Mouse (Mus musculus): ENCODE measurements around the gene Fanca.

Fanca gene

GRCm38 (mm10) chr8:123318467-123318911 is at the start of gene Fanca:
Gene Fanca, minus strand, starts transcription at chr8:123318576.
- peak; percentile 87 for DNase-seq (ENCODE audit: low spot score)

- DNase-seq (ENCODE audit: low spot score), result peak; percentile 74
These were observed 42.8 kb upstream of the Fanca start for GRCm38 (mm10) chr8:123361082-123361739.

- DNase-seq (ENCODE audit: low spot score), result no peak
These were observed 34.8 kb upstream of the Fanca start for GRCm38 (mm10) chr8:123353216-123353615.

GRCm38 (mm10) chr8:123352786-123353185 is 34.4 kb upstream of the Fanca start:
- DNase-seq (ENCODE audit: low spot score), result peak; percentile 56

- DNase-seq (ENCODE audit: low spot score), result no peak
These were observed 33.7 kb upstream of the Fanca start for GRCm38 (mm10) chr8:123352118-123352517.

GRCm38 (mm10) chr8:123349073-123349472 is 30.7 kb upstream of the Fanca start:
- DNase-seq (ENCODE audit: low spot score), result no peak

GRCm38 (mm10) chr8:123348237-123348843 is 30.0 kb upstream of the Fanca start:
- no peak for DNase-seq (ENCODE audit: low spot score)

- no peak for DNase-seq (ENCODE audit: low spot score)
These were observed 28.9 kb upstream of the Fanca start for GRCm38 (mm10) chr8:123347293-123347692.

- no peak for DNase-seq (ENCODE audit: low spot score)
These were observed 27.5 kb upstream of the Fanca start for GRCm38 (mm10) chr8:123345856-123346255.

GRCm38 (mm10) chr8:123345135-123345534 is 26.8 kb upstream of the Fanca start:
- no peak for DNase-seq (ENCODE audit: low spot score)

- no peak for DNase-seq (ENCODE audit: low spot score)
These were observed 25.0 kb upstream of the Fanca start for GRCm38 (mm10) chr8:123343422-123343821.

- no peak for DNase-seq (ENCODE audit: low spot score)
These were observed 24.5 kb upstream of the Fanca start for GRCm38 (mm10) chr8:123342911-123343310.

- DNase-seq (ENCODE audit: low spot score), result no peak
These were observed 23.9 kb upstream of the Fanca start for GRCm38 (mm10) chr8:123342253-123342652.

- no peak for DNase-seq (ENCODE audit: low spot score)
These were observed 23.0 kb upstream of the Fanca start for GRCm38 (mm10) chr8:123341040-123342015.

- no peak for DNase-seq (ENCODE audit: low spot score)
These were observed 21.7 kb upstream of the Fanca start for GRCm38 (mm10) chr8:123340071-123340470.

- DNase-seq (ENCODE audit: low spot score), result no peak
These were observed 19.1 kb upstream of the Fanca start for GRCm38 (mm10) chr8:123337475-123337874.

- DNase-seq (ENCODE audit: low spot score), result no peak
These were observed 16.1 kb upstream of the Fanca start for GRCm38 (mm10) chr8:123334467-123334866.

GRCm38 (mm10) chr8:123333864-123334263 is 15.5 kb upstream of the Fanca start:
- DNase-seq (ENCODE audit: low spot score), result no peak

GRCm38 (mm10) chr8:123333091-123333587 is 14.8 kb upstream of the Fanca start:
- DNase-seq (ENCODE audit: low spot score), result no peak

- peak; percentile 69 for DNase-seq (ENCODE audit: low spot score)
These were observed 14.1 kb upstream of the Fanca start, which contains the start of gene Spire2 for GRCm38 (mm10) chr8:123332262-123333090. Gene Spire2, plus strand, starts transcription at chr8:123332713.

- no peak for DNase-seq (ENCODE audit: low spot score)
These were observed 13.4 kb upstream of the Fanca start for GRCm38 (mm10) chr8:123331810-123332209.

Measured in urinary bladder, postnatal 25 days (tissue).